Mouse (Mus musculus) small intestine, adult 10 weeks (tissue): ENCODE measurements around the gene Ces1d. TPM values are rescaled to one million over a fixed set of nuclear protein-coding genes. Genes with fewer than 3 reads are reported as not detected.

Experiments
- polyA plus RNA-seq: library from polyadenylated mRNA; stranded (reverse); fragments of 350-450 nt; fragmentation: Illumina TruSeq; extraction: RNeasy Lipid Tissue Mini Kit (QIAGEN cat#74804); gene quantifications from one replicate; pipeline ENCODE4 v1.2.3, GENCODE M21; 2014; ENCODE audit warnings: low replicate concordance

Gene Ces1d
- polyA plus RNA-seq = 28.6 TPM

GRCm38 (mm10) chr8:93197685-93198525 is at the start of gene Ces1d:
Gene Ces1d (minus strand): TSS chr8:93197838.

DNA sequence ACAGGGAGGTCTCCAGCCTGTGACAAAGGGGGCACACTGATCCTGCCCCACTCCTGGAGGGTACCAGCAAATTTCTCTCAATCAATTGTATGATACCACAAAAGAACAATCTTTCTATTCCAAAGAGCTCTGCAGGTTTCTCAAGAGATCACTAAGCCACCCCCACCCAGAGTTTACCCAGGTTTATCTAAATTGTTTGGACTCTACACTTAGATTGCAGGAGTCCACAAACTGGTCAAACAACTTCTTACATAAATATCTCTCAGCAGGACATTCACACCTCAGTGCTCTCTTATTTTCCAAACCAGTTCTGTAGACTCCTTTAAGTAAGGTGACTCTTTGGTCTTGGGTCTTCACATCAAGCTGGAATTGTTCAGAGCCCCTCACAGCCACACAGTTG is 31.8 kb upstream of the Ces1d start, which contains the start of gene Ces1e:
Gene Ces1e, minus strand, starts transcription at position 174 of the 400 bp plus-strand sequence.

GRCm38 (mm10) chr8:93131233-93131980 is 66.2 kb downstream of the Ces1d start, which contains the start of gene Ces1c:
Gene Ces1c (minus strand): TSS chr8:93131283.

Other genes starting within 250 kb of the Ces1d start
- 0.07 TPM for gene Slc6a2, start 237.8 kb downstream of the Ces1d start, polyA plus RNA-seq
- gene Ces1a, start 149.6 kb downstream of the Ces1d start, polyA plus RNA-seq = not detected
- not detected for gene Ces1b, start 117.8 kb downstream of the Ces1d start, polyA plus RNA-seq
- gene Ces1c, start 66.6 kb downstream of the Ces1d start, polyA plus RNA-seq = 1.2 TPM
- gene Ces1e, start 31.8 kb upstream of the Ces1d start, polyA plus RNA-seq = 47.1 TPM
- 286 TPM for gene Ces1f, start 81.9 kb upstream of the Ces1d start, polyA plus RNA-seq
- gene Ces1g, start 139.5 kb upstream of the Ces1d start, polyA plus RNA-seq = 45.5 TPM
- gene Ces1h, start 181.9 kb upstream of the Ces1d start, polyA plus RNA-seq = not detected